Mouse (Mus musculus) intestine, embryonic 16.5 days (tissue): Measurements from ENCODE around the gene Pheta2. TPM values are rescaled to one million over a fixed set of nuclear protein-coding genes. Genes with fewer than 3 reads are reported as not detected.
"Not testable (repeated sequence)": the region's sequence is repeated elsewhere in the genome, so short reads cannot be mapped to it uniquely, and the experiment has no call there.

Source experiments
- ATAC-seq: fragments of 200-750 bp; cut with Nextera tagmentation; 2 replicates; pipeline ENCODE4 v1.8.0; 2017; ENCODE audit warnings: moderate TSS enrichment, moderate library complexity
- H3K27ac ChIP-seq: fragments of 300-500 bp; sonication (generic); 2 replicates; pipeline ENCODE4 v1.5.1; 2014; ENCODE audit warnings: mild to moderate bottlenecking, low read length
- H3K27me3 ChIP-seq: fragments of 300-500 bp; sonication (generic); replicated peaks from 2 replicates; pipeline ENCODE4 v1.6.1; 2014; ENCODE audit warnings: low read length, control low read depth, mixed read lengths; ENCODE audit not compliant: control insufficient read depth, insufficient read depth
- H3K36me3 ChIP-seq: fragments of 300-500 bp; sonication (generic); 2 replicates; pipeline ENCODE4 v1.6.1; 2014; ENCODE audit warnings: low read length, control low read depth; ENCODE audit not compliant: control insufficient read depth, insufficient read depth
- H3K4me1 ChIP-seq: fragments of 300-500 bp; sonication (generic); 2 replicates; pipeline ENCODE4 v1.6.1; 2014; ENCODE audit warnings: low read length, control low read depth, mixed read lengths; ENCODE audit not compliant: control insufficient read depth, insufficient read depth
- H3K4me2 ChIP-seq: fragments of 300-500 bp; sonication (generic); 2 replicates; pipeline ENCODE4 v1.6.1; 2014; ENCODE audit warnings: low read depth, low read length, control low read depth
- H3K4me3 ChIP-seq: fragments of 300-500 bp; sonication (generic); 2 replicates; pipeline ENCODE4 v1.5.1; 2014; ENCODE audit warnings: mild to moderate bottlenecking, low read length
- H3K9ac ChIP-seq: fragments of 300-500 bp; sonication (generic); 2 replicates; pipeline ENCODE4 v1.6.1; 2014; ENCODE audit warnings: low read depth, low read length
- H3K9me3 ChIP-seq: fragments of 300-500 bp; sonication (generic); 2 replicates; pipeline ENCODE4 v1.6.1; 2016; ENCODE audit warnings: low read length, control low read depth; ENCODE audit not compliant: control insufficient read depth
- WGBS: fragments of 180-500 bp; shearing (Covaris S2); extraction: QIAGEN DNeasy Blood & Tissue Kit; methylation state at CpG from one replicate; pipeline ENCODE4 v1.1.7; 2014; 5-methylcytosine and 5-hydroxymethylcytosine counted together
- microRNA-seq: library from miRNA; unstranded; fragments of <30 nt; microRNA quantifications from one replicate; pipeline ENCODE4, GENCODE M21; 2016
- polyA plus RNA-seq: library from polyadenylated mRNA; unstranded; fragments of >200 nt; fragmentation: Nextera tagmentation; extraction: Ambion mirVana; gene quantifications from 2 replicates; pipeline ENCODE4 v1.2.1, GENCODE M21; 2015

Pheta2 gene
- polyA plus RNA-seq, 1 experiment from 2014 or later: 13.2 TPM

DNA sequence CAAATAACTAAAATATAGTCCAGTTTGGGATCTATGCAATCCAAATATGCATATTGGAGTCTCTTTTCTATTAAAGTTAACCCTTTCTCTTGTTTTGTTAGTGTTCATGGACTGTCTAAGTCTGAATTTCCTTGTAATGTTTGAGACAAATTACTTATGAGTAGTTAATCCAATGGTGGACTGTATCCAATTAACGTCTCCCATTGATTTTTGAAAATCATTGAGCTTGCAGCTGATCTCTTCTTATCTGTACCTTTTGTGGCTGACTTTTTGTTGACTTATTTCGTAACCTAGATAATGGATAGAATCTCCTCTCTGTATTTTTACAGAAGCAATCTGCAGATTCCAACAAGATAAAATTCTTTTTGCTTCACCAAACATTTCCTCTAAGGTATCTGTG lies 43.7 kb downstream of the Pheta2 start:
- no peak overlapping the region for H3K4me3 ChIP-seq
- peaks cover 23% of the 10 kb centered on the region for H3K4me1 ChIP-seq
- no peaks in the 10 kb centered on the region for H3K9me3 ChIP-seq
- no peaks in the 10 kb centered on the region for H3K36me3 ChIP-seq
- ATAC-seq: no peak
- 82% methylated on average over 2 of the region's 2 CpGs for WGBS
- H3K27ac ChIP-seq: no peak overlapping the region
- H3K4me2 ChIP-seq: no peak overlapping the region
- no peaks in the 10 kb centered on the region; the same call in 1 of the 2 replicates for H3K27me3 ChIP-seq
- no peak overlapping the region for H3K9ac ChIP-seq

DNA sequence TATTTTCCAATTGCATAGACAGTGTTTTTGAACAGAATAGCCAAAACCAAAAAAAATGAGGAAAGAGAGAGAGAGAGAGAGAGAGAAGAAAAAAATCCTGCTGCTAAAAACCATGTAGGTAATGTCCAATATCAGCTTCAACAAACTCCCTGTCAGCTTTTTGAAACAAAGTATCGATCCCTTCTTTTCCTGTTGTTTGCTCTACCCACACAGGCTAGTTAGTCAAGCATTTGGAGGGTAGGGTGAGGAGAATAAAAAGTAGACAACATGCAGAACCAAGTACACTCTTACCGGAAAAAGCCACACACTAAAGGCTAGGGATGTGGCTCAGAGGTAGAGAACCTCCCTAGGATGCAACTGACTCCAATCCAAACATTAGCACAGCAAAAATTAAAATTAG lies 47.0 kb downstream of the Pheta2 start:
- Histone ChIP-seq H3K27ac (no peak overlapping the region), H3K4me3 (no peak overlapping the region), H3K27me3 (no peaks in the 10 kb centered on the region), H3K4me1 (peaks cover 2% of the 10 kb centered on the region; the same call in 1 of the 2 replicates), H3K9ac (no peak overlapping the region), H3K36me3 (no peaks in the 10 kb centered on the region), H3K9me3 (no peaks in the 10 kb centered on the region), H3K4me2 (no peak overlapping the region)
- WGBS: 86% methylated on average over 2 of the region's 2 CpGs
- no peak for ATAC-seq

- H3K4me3 ChIP-seq, H3K9ac ChIP-seq, ATAC-seq, H3K36me3 ChIP-seq, H3K4me1 ChIP-seq, H3K4me2 ChIP-seq, H3K27ac ChIP-seq, H3K27me3 ChIP-seq, H3K9me3 ChIP-seq: not testable (repeated sequence)
- 91% methylated on average over 10 of the region's 10 CpGs for WGBS
Observed at GRCm38 (mm10) chr15:82389916-82390315, 51.2 kb downstream of the Pheta2 start.

DNA sequence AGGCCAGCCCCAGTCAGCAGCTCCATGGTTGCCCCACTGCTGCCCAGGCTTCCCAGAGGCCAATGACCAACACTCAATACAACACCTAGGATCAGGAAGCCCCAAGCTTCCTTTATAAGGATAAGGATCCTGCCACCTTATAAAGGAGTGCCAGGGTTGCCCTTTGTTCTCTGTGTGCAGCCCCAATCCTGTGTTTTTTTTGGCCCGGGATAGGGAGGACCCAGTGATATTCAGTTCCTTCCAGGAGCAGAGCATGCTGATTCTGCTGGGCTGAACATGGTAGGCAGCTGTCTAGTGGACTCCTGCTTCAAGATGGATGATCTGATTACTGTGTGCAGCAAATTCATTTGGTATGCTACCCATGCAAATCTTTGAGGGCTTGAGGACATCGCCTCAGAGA lies 55.2 kb downstream of the Pheta2 start, which contains the start of gene Cyp2d11:
Gene Cyp2d11, minus strand, starts transcription at position 101 of the 400 bp plus-strand sequence.
- H3K9ac ChIP-seq, H3K27me3 ChIP-seq, H3K9me3 ChIP-seq, H3K4me1 ChIP-seq, H3K36me3 ChIP-seq, H3K4me3 ChIP-seq, H3K27ac ChIP-seq, ATAC-seq, H3K4me2 ChIP-seq: not testable (repeated sequence)
- 84% methylated on average over 2 of the region's 2 CpGs for WGBS

Small RNAs within 50 kb of the gene (microRNA-seq; reads per million reads assigned to microRNA genes)
- not detected for gene Mir7684

Other genes starting within 250 kb of the Pheta2 start
- gene Ccdc134, start 211.0 kb upstream of the Pheta2 start, polyA plus RNA-seq: 9.8 and 11.6 TPM in 2 replicates
- 138 and 141 TPM in 2 replicates for gene Srebf2, start 191.8 kb upstream of the Pheta2 start, polyA plus RNA-seq
- gene Shisa8, start 126.1 kb upstream of the Pheta2 start, polyA plus RNA-seq: 0.06 and 0.09 TPM in 2 replicates
- gene Tnfrsf13c, start 114.6 kb upstream of the Pheta2 start, polyA plus RNA-seq: 0.09 and 0.11 TPM in 2 replicates
- 36.3 and 43.6 TPM in 2 replicates for gene Cenpm, start 94.2 kb upstream of the Pheta2 start, polyA plus RNA-seq
- gene 1500009C09Rik, start 86.5 kb upstream of the Pheta2 start, polyA plus RNA-seq: not detected in 2 replicates
- gene Sept3, start 64.0 kb upstream of the Pheta2 start, polyA plus RNA-seq: 4.2 and 4.4 TPM in 2 replicates
- gene Wbp2nl, start 40.0 kb upstream of the Pheta2 start, polyA plus RNA-seq: 0.15 and 0.16 TPM in 2 replicates
- 296 and 437 TPM in 2 replicates for gene Naga, start within 50 bp of the Pheta2 start, polyA plus RNA-seq
- gene Smdt1, start within 50 bp of the Pheta2 start, polyA plus RNA-seq: 332 and 340 TPM in 2 replicates
- 561 and 588 TPM in 2 replicates for gene Ndufa6, start 15.4 kb downstream of the Pheta2 start, polyA plus RNA-seq
- gene Cyp2d22, start 41.3 kb downstream of the Pheta2 start, polyA plus RNA-seq: 14.1 and 14.9 TPM in 2 replicates
- gene Cyp2d11, start 55.1 kb downstream of the Pheta2 start, polyA plus RNA-seq: not detected in 2 replicates
- gene Cyp2d10, start 68.3 kb downstream of the Pheta2 start, polyA plus RNA-seq: 0.67 and 1.8 TPM in 2 replicates
- 0.10 and 0.31 TPM in 2 replicates for gene Cyp2d9, start 94.5 kb downstream of the Pheta2 start, polyA plus RNA-seq
- not detected in 2 replicates for gene Cyp2d12, start 216.1 kb downstream of the Pheta2 start, polyA plus RNA-seq